Mouse (Mus musculus): ENCODE measurements at regions not wholly inside any gene's neighbourhood (a gene's known extent, or its start where the extent isn't known, plus 50 kb on each side); places are given as distances from the start of the nearest gene placed in this dataset.

- no peak for DNase-seq (ENCODE audit: low spot score)
Observed at GRCm38 (mm10) chr9:61757806-61758205, 156.5 kb downstream of the Rplp1 start.

- DNase-seq (ENCODE audit: low spot score): no peak
Observed at GRCm38 (mm10) chr9:61756801-61757342, 157.5 kb downstream of the Rplp1 start.

GRCm38 (mm10) chr9:61756224-61756800 lies 158.0 kb downstream of the Rplp1 start:
- DNase-seq (ENCODE audit: low spot score): no peak

- DNase-seq (ENCODE audit: low spot score): no peak
Observed at GRCm38 (mm10) chr9:61755311-61755710, 159.0 kb downstream of the Rplp1 start.

GRCm38 (mm10) chr9:61753795-61754194 lies 160.5 kb downstream of the Rplp1 start:
- peak; percentile 83 for DNase-seq (ENCODE audit: low spot score)

GRCm38 (mm10) chr9:61749201-61749600 lies 165.1 kb downstream of the Rplp1 start:
- no peak for DNase-seq (ENCODE audit: low spot score)

GRCm38 (mm10) chr9:61748416-61748815 lies 165.9 kb downstream of the Rplp1 start:
- no peak for DNase-seq (ENCODE audit: low spot score)

- no peak for DNase-seq (ENCODE audit: low spot score)
Observed at GRCm38 (mm10) chr9:61746401-61746800, 167.9 kb downstream of the Rplp1 start.

GRCm38 (mm10) chr9:61745301-61745801 lies 169.0 kb downstream of the Rplp1 start:
- DNase-seq (ENCODE audit: low spot score): peak; percentile 53

GRCm38 (mm10) chr9:61733540-61733939 lies 180.8 kb downstream of the Rplp1 start:
- DNase-seq (ENCODE audit: low spot score): no peak

GRCm38 (mm10) chr9:61732747-61733146 lies 181.6 kb downstream of the Rplp1 start:
- DNase-seq (ENCODE audit: low spot score): no peak

GRCm38 (mm10) chr9:61728115-61728514 lies 186.2 kb downstream of the Rplp1 start:
- DNase-seq (ENCODE audit: low spot score): no peak

GRCm38 (mm10) chr9:61727651-61728050 lies 186.7 kb downstream of the Rplp1 start:
- no peak for DNase-seq (ENCODE audit: low spot score)

- no peak for DNase-seq (ENCODE audit: low spot score)
Observed at GRCm38 (mm10) chr9:61724070-61724469, 190.3 kb downstream of the Rplp1 start.

- no peak for DNase-seq (ENCODE audit: low spot score)
Observed at GRCm38 (mm10) chr9:61723021-61723581, 191.2 kb downstream of the Rplp1 start.

- no peak for DNase-seq (ENCODE audit: low spot score)
Observed at GRCm38 (mm10) chr9:61721851-61722250, 192.5 kb downstream of the Rplp1 start.

- no peak for DNase-seq (ENCODE audit: low spot score)
Observed at GRCm38 (mm10) chr9:61721071-61721470, 193.3 kb downstream of the Rplp1 start.

- DNase-seq (ENCODE audit: low spot score): no peak
Observed at GRCm38 (mm10) chr9:61720206-61720605, 194.1 kb downstream of the Rplp1 start.

- DNase-seq (ENCODE audit: low spot score): no peak
Observed at GRCm38 (mm10) chr9:61716751-61717150, 197.6 kb downstream of the Rplp1 start.

- DNase-seq (ENCODE audit: low spot score): no peak
Observed at GRCm38 (mm10) chr9:61714331-61715035, 199.9 kb downstream of the Rplp1 start.

GRCm38 (mm10) chr9:61713806-61714205 lies 200.5 kb downstream of the Rplp1 start:
- no peak for DNase-seq (ENCODE audit: low spot score)

GRCm38 (mm10) chr9:61711296-61711695 lies 203.0 kb downstream of the Rplp1 start:
- no peak for DNase-seq (ENCODE audit: low spot score)

GRCm38 (mm10) chr9:61707875-61708274 lies 206.5 kb downstream of the Rplp1 start:
- DNase-seq (ENCODE audit: low spot score): no peak
